Mouse (Mus musculus): ENCODE measurements at regions not wholly inside any gene's neighbourhood (a gene's known extent, or its start where the extent isn't known, plus 50 kb on each side); places are given as distances from the start of the nearest gene placed in this dataset.

GRCm38 (mm10) chr14:106190721-106191120 lies 84.7 kb downstream of the Trim52 start:
- ChIA-PET POLR2A (no interaction called here), CTCF (no interaction called here)

DNA sequence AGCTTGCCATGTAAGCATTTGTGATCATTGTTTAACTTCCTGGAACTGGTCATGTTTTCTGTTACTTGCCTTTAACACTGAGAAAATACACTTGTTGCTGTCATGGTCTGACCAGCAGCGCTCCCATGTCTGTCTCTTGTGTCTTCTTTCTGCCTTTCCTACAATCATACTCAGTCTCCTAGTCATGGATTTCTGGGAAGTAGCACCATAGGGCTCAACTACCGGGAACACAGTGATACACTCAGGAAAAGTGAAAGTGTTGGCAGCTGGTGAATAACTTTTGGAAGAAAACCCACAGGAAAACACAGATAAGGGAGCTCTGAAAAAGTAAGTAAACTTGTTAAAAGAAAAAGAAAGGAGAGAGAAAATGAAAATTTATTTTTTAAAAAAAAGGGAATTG lies 87.6 kb downstream of the Trim52 start:
- POLR2A ChIA-PET, result no interaction called here
- CTCF ChIA-PET, result interaction anchor here in 1 of 4 experiments (0.6 kb wide), 1 partner anchor 251 kb away, joined by 3 read pairs; no protein-coding TSS in a partner anchor

DNA sequence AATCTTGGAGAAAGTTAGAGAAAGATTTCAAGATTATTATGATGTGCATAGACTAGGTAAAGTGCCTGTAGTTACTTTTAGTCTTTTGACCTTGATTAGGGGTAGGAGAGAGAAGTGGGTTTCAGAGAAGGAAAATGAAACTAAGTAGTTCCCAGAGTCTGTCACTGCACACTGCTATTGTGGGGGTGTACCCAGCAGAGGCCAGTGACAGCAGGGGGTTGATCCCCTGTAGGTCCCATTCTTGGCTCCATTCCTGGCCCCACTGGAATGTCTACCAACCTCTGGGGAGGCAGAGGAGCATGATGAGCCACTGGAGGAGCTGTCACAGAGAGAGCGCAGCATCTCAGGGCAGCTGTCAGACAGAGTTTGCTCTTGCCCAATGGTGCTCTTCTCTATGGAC lies 88.1 kb downstream of the Trim52 start:
- ChIA-PET CTCF (interaction anchor here in 1 of 4 experiments (0.6 kb wide), 1 partner anchor 252 kb away, joined by 3 read pairs; no protein-coding TSS in a partner anchor), POLR2A (no interaction called here)

DNA sequence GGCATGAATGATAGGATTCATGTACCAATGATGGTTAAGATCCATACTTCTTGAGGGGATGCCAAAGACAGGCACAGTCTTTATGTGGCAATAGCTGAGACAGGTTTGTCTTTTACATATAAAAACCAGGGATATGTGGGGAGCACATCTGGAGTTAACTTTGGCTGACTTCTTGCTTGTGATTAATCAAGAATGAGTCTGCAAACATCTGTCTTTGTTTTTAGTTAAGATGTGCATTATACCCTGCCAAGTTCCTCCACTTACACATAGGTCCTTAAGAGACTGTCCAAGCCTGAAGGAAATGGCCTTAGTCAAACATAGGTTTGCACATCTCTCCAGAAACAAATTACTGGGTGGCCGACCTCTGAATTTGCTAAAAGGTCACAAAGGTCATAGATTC lies 91.8 kb downstream of the Trim52 start:
- ChIA-PET CTCF (no interaction called here), POLR2A (no interaction called here)

- POLR2A ChIA-PET, result no interaction called here
- CTCF ChIA-PET, result no interaction called here
These were observed 93.1 kb downstream of the Trim52 start for GRCm38 (mm10) chr14:106199109-106199508.

DNA sequence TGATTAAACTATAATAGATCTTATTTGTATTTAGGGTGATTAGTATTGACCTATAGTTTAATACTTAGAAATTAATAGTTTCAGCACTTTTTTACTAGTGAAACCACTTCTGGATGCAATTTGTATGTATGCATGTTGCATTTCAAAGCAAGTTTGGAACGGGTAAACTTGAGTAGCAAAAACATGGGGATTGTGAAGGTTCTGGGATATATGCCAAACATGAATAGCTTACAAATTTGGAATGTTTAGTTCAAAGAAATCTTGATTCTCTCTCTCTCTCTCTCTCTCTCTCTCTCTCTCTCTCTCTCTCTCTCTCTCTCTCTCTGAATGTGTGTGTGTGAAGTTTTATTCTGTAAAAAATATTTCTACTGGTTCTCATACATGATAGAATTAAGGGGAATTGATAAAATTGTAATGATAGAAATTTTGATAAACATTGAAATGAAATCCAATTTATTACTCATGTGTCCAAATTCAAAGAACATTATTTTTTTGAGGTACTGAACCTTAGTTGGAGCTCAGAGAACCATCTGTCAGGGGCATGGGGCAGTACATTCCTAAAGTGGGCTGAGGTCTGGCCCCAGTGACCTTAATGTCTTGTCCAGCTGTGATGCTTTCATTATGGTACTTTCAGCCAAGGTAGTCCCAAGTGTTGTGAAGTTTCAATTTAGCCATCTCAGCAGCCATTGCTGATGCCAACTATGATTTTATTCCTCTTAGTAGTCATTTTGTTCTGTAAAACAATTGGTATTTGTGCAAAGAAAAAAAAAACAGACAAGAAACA lies 93.7 kb downstream of the Trim52 start:
- POLR2A ChIA-PET, result no interaction called here
- CTCF ChIA-PET, result no interaction called here

DNA sequence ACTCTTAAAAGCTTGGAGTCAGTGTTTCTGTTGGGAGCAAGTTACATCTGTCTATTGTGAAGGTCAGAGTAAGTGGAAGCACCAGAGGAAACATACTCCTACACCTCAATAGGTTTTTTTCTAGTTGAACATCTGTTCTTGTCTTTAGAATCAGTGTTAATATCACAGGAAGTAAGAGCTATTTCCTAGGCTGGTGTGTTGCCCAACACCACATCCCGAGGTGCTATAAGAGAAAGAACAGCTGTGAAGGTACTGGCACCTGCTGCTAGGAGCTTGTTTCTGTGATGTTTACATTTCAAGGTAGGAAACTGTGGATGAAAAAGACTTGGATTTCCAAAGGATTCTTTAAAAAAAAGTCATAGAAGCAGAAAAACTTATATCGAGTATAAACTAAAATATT lies 105.1 kb downstream of the Trim52 start:
- CTCF ChIA-PET, result no interaction called here

DNA sequence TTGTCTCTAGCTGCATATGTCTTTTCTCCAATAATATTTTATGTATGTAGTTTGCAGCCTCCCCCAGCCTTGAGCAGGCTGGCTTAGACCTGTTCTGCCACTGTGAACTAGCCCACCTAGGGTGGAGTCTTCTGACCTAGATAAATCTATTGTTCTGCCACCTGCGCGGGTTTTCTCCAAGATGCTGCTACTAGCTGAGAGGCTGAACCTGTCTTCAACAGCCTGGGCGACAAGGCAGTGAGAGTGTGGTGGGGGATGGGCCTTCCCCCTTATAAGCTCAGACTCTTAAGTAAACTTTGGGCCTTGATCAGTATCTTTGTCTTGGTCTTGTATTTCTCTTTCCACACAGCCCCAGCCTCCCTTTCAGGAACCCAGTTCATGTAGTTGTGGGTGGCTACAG lies 111.7 kb downstream of the Trim52 start:
- ChIA-PET POLR2A (no interaction called here), CTCF (no interaction called here)

More for the DNA sequence above, 105.1 kb downstream of the Trim52 start:
- POLR2A ChIA-PET, result interaction anchor here in 1 of 4 experiments (0.7 kb wide), 1 partner anchor 330 kb away, joined by 3 read pairs; no protein-coding TSS in a partner anchor

- ChIA-PET CTCF (no interaction called here), POLR2A (no interaction called here)
These were observed 113.3 kb downstream of the Trim52 start for GRCm38 (mm10) chr14:106219293-106219797.

- ChIA-PET CTCF (no interaction called here), POLR2A (no interaction called here)
These were observed 119.4 kb downstream of the Trim52 start for GRCm38 (mm10) chr14:106225401-106225800.

DNA sequence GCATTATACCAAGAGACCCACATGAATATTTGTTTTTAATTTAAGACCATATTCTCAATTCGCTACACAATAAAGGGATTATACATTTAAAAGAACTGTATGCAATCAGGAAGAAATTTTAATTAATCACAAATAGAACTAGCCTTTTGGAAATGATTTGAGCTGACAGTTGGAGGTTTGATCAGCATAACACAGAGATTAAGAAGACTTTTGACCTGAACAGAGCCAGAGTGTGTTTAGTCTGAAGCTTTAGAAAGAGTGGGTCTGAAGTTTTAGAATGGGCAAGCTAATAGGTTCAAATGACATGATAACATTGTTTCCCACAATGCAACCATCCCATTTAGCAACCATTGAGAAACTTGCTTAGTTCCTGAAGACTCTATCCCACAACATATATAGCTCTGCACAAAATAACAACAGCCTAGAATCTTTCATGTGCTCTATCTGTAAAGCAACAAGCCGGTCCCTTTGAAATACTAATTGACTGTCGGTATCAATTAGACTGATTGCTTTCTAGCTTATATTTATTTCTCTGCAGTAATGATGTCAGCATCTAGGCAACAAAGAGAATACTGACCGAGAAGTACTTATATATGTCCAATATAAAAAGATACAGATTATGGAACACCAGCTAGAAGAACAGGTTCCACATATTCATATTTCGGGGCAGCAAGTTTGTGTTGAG lies 135.9 kb downstream of the Trim52 start:
- CTCF ChIA-PET, result no interaction called here
- POLR2A ChIA-PET, result no interaction called here

DNA sequence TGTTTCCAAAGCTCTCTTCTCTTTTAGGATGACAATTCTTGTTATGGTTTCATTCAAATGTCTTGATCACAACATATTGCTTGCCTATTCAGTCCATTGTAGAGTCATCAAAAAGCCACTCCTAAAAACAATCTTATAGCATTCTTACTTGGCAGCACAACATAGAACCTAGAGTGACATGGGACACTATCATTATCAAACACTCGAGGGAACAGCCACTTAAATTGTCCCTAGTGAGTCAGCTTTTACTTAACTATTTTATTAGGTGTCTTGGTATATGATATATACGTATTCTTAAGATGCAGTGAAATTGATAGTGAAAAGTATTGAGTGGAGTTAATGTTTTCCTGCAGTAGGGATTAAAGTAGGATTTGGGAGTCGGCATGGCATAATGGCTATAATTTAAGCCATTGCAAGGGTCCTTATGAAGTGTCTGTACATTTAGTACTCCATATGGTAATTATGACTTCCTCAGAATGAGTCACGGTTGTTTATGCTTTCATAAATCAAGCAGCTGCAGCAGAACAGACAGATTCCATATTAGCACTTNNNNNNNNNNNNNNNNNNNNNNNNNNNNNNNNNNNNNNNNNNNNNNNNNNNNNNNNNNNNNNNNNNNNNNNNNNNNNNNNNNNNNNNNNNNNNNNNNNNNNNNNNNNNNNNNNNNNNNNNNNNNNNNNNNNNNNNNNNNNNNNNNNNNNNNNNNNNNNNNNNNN lies 153.6 kb downstream of the Trim52 start:
- CTCF ChIA-PET, result no interaction called here
- POLR2A ChIA-PET, result no interaction called here

- POLR2A ChIA-PET, result no interaction called here
- CTCF ChIA-PET, result no interaction called here
These were observed 159.3 kb downstream of the Trim52 start for GRCm38 (mm10) chr14:106265290-106265689.

DNA sequence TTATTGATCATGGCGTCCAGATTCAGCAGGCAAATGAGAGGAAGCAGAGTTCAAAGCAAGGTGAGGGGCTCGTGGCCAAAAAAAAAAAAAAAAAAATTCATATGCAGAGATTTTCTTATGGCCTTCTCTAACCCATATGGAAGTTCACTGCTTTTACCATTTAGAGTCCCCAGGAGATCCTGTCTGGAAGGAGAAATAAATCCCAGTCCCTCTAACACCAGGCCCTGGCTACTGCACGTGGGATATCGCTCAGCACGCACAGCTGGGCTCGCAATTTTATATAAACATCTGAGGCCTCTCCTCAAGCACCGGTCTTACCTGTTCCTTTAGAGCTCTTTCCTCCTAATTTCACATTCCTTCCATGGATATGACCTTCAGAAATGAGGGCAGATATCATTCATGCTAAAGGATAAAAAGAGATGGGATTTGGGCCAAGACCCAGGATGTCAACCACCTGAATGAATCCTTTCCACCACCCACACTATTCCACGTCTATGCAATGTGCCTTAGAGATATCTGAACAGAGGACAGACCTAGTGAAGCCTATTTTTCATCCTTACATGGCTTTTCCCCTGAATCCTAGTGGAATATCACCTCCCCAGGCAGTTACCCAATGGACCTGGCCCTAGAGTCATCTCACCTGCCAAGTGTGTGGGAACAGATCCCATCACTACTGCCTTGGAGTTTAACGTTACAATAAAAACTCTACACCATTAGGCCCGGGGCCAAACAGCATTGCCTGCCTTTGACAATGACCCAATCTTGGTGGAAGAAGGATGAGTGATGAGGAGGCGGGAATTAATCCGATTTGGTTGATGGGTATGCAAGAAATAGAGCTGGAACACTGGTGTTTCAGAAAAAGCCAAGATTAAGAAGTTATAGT lies 161.9 kb downstream of the Trim52 start:
- CTCF ChIA-PET, result no interaction called here
- POLR2A ChIA-PET, result no interaction called here

GRCm38 (mm10) chr14:106269680-106270079 lies 163.7 kb downstream of the Trim52 start:
- ChIA-PET POLR2A (no interaction called here), CTCF (no interaction called here)

- CTCF ChIA-PET, result no interaction called here
- POLR2A ChIA-PET, result no interaction called here
These were observed 207.6 kb downstream of the Trim52 start for GRCm38 (mm10) chr14:106313558-106313957.

- ChIA-PET POLR2A (no interaction called here), CTCF (no interaction called here)
These were observed 208.1 kb downstream of the Trim52 start for GRCm38 (mm10) chr14:106314079-106314551.

DNA sequence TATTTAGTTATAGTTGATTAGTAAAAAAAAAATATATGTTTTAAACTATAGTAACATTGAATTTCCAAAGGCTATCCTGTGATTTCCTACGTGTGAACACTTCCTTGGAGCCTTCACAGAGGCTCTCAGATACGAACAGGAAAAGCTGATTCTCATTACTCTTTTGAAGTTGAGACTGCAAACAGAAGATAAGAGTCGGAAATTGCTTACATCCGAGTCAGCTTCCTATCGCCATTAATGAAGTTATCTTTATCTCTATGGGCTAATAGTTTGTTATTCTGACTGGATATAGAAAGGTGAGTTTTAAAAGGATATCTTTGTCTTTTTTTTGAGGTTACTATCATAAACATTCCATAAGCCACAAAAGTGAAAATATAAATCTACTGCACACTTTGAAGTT lies 212.8 kb downstream of the Trim52 start:
- POLR2A ChIA-PET, result no interaction called here
- CTCF ChIA-PET, result no interaction called here

DNA sequence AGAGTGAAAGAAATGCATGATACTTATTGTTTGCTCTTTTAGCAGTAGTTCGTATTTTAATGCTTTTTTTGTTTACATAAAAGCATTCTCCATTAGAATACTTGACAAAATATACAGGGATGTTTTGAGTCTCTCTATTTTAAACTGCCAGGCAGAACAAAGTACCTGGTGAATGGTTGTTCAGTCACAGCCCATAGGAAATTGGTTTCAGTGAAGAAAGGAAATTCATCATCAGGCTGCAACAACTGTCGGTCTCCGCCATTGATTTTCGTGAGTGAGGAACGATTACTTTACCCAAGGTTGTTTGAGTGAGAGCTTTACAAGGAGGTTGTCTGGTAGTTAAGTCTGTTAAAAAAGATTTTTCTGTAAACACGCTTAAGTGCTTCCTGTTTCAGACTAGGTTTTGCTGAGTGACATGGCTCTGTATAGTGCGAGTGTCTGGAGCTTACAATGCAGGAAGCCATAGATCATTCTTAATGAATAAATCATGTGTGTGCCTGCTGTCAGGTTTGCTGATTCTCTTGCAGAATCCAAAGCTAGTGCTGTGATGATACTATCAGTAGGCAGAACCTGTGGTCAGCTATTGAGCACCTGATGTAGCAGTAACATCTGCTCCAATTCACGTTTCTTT lies 221.8 kb downstream of the Trim52 start:
- CTCF ChIA-PET, result no interaction called here
- POLR2A ChIA-PET, result no interaction called here

Data from embryonic stem cell, embryonic (primary cell).